Mouse (Mus musculus) lung, embryonic 14.5 days (tissue): ENCODE data around the gene Eipr1. TPM values are rescaled to one million over a fixed set of nuclear protein-coding genes. Genes with fewer than 3 reads are reported as not detected.

ENCODE experiments used
- ATAC-seq: fragments of 200-750 bp; cut with Nextera tagmentation; 2 replicates; pipeline ENCODE4 v1.8.0; 2017; ENCODE audit warnings: mild to moderate bottlenecking, moderate TSS enrichment, moderate library complexity; ENCODE audit not compliant: insufficient read depth
- DNase-seq: peaks from one replicate; pipeline ENCODE4 v3.0.0-alpha.2; 2015
- H3K27ac ChIP-seq: fragments of 300-500 bp; sonication (generic); 2 replicates; pipeline ENCODE4 v1.5.1; 2014; ENCODE audit warnings: low read depth, mild to moderate bottlenecking, moderate library complexity
- H3K27me3 ChIP-seq: fragments of 300-500 bp; sonication (generic); 2 replicates; pipeline ENCODE4 v1.6.1; 2014; ENCODE audit warnings: low read length, control low read depth; ENCODE audit not compliant: insufficient read depth
- H3K36me3 ChIP-seq: fragments of 300-500 bp; sonication (generic); 2 replicates; pipeline ENCODE4 v1.6.1; 2014; ENCODE audit warnings: control low read depth; ENCODE audit not compliant: insufficient read depth
- H3K4me1 ChIP-seq: fragments of 300-500 bp; sonication (generic); 2 replicates; pipeline ENCODE4 v1.6.1; 2014; ENCODE audit warnings: antibody characterized with exemption, control low read depth; ENCODE audit not compliant: insufficient read depth
- H3K4me2 ChIP-seq: fragments of 300-500 bp; sonication (generic); 2 replicates; pipeline ENCODE4 v1.6.1; 2014; ENCODE audit warnings: mild to moderate bottlenecking
- H3K4me3 ChIP-seq: fragments of 300-500 bp; sonication (generic); 2 replicates; pipeline ENCODE4 v1.5.1; 2014; ENCODE audit warnings: low read depth, low read length
- H3K9ac ChIP-seq: fragments of 300-500 bp; sonication (generic); 2 replicates; pipeline ENCODE4 v1.6.1; 2014
- H3K9me3 ChIP-seq: fragments of 300-500 bp; sonication (generic); 2 replicates; pipeline ENCODE4 v1.6.1; 2016; ENCODE audit warnings: low read depth, low read length, control low read depth
- CTCF ChIP-seq: IDR thresholded peaks from 2 replicates; pipeline ENCODE4 v1.5.1; 2016; ENCODE audit warnings: antibody characterized with exemption, low read depth
- WGBS: fragments of 180-500 bp; shearing (Covaris S2); extraction: QIAGEN DNeasy Blood & Tissue Kit; methylation state at CpG from one replicate; pipeline ENCODE4 v1.1.7; 2014; 5-methylcytosine and 5-hydroxymethylcytosine counted together
- polyA plus RNA-seq: library from polyadenylated mRNA; unstranded; fragments of >200 nt; fragmentation: Nextera tagmentation; extraction: Ambion mirVana; gene quantifications from 2 replicates; pipeline ENCODE4 v1.2.1, GENCODE M21; 2014

Gene Eipr1
- polyA plus RNA-seq, 1 experiment from 2014 or later, result 28.5 TPM

GRCm38 (mm10) chr12:28899696-28900095, 148.1 kb downstream of the Eipr1 start:
- Histone ChIP-seq H3K4me2 (no peak overlapping the region), H3K4me3 (no peak overlapping the region), H3K27me3 (no peaks in the 10 kb centered on the region), H3K4me1 (no peaks in the 10 kb centered on the region), H3K36me3 (no peaks in the 10 kb centered on the region), H3K27ac (no peak overlapping the region), H3K9me3 (no peaks in the 10 kb centered on the region), H3K9ac (no peak overlapping the region)
- DNase-seq, result no peak
- TF ChIP-seq CTCF, result no peak
- 69% methylated on average over 4 of the region's 4 CpGs for WGBS
- no peak for ATAC-seq

- Histone ChIP-seq H3K27me3 (no peaks in the 10 kb centered on the region), H3K36me3 (no peaks in the 10 kb centered on the region), H3K9ac (no peak overlapping the region), H3K4me1 (no peaks in the 10 kb centered on the region), H3K4me3 (no peak overlapping the region), H3K4me2 (no peak overlapping the region), H3K9me3 (no peaks in the 10 kb centered on the region), H3K27ac (no peak overlapping the region)
- 76% methylated on average over 4 of the region's 4 CpGs for WGBS
- ATAC-seq (no peak), DNase-seq (no peak)
- TF ChIP-seq CTCF, result no peak
These were observed 148.7 kb downstream of the Eipr1 start for GRCm38 (mm10) chr12:28900341-28900740.

- no peak overlapping the region for H3K9ac ChIP-seq
- no peak for DNase-seq
- no peak for ATAC-seq
- H3K36me3 ChIP-seq, result no peaks in the 10 kb centered on the region
- TF ChIP-seq CTCF, result no peak
- no peaks in the 10 kb centered on the region for H3K9me3 ChIP-seq
- H3K4me2 ChIP-seq, result no peak overlapping the region
- H3K4me3 ChIP-seq, result no peak overlapping the region
- no peaks in the 10 kb centered on the region; the same call in 1 of the 2 replicates for H3K4me1 ChIP-seq
- H3K27me3 ChIP-seq, result no peaks in the 10 kb centered on the region
- H3K27ac ChIP-seq, result no peak overlapping the region
- WGBS, result 68% methylated on average over 3 of the region's 3 CpGs
These were observed 150.5 kb downstream of the Eipr1 start for GRCm38 (mm10) chr12:28902132-28902531.

- no peaks in the 10 kb centered on the region for H3K27me3 ChIP-seq
- no peak overlapping the region for H3K4me3 ChIP-seq
- DNase-seq, result no peak
- no peaks in the 10 kb centered on the region for H3K36me3 ChIP-seq
- no peak overlapping the region for H3K9ac ChIP-seq
- H3K27ac ChIP-seq, result no peak overlapping the region
- 69% methylated on average over 4 of the region's 4 CpGs for WGBS
- peaks cover 2% of the 10 kb centered on the region; the same call in 1 of the 2 replicates for H3K4me1 ChIP-seq
- TF ChIP-seq CTCF, result no peak
- no peaks in the 10 kb centered on the region for H3K9me3 ChIP-seq
- H3K4me2 ChIP-seq, result no peak overlapping the region
- no peak for ATAC-seq
These were observed 151.5 kb downstream of the Eipr1 start for GRCm38 (mm10) chr12:28903082-28903481.

GRCm38 (mm10) chr12:28905486-28905885, 153.9 kb downstream of the Eipr1 start:
- WGBS, result 73% methylated on average over 6 of the region's 6 CpGs
- DNase-seq, result no peak
- no peaks in the 10 kb centered on the region for H3K27me3 ChIP-seq

GRCm38 (mm10) chr12:28906016-28906415, 154.4 kb downstream of the Eipr1 start:
- WGBS, result 90% methylated on average over 1 of the region's 1 CpGs
- ATAC-seq, result no peak
- Histone ChIP-seq H3K9ac (no peak overlapping the region), H3K4me3 (no peak overlapping the region), H3K9me3 (no peaks in the 10 kb centered on the region), H3K36me3 (no peaks in the 10 kb centered on the region), H3K27me3 (no peaks in the 10 kb centered on the region), H3K4me1 (peaks cover 2% of the 10 kb centered on the region; the same call in 1 of the 2 replicates), H3K27ac (no peak overlapping the region), H3K4me2 (no peak overlapping the region)
- no peak for TF ChIP-seq CTCF
- DNase-seq, result no peak

More at GRCm38 (mm10) chr12:28905486-28905885, 153.9 kb downstream of the Eipr1 start:
- H3K4me2 ChIP-seq, result no peak overlapping the region
- H3K27ac ChIP-seq, result no peak overlapping the region
- no peak for TF ChIP-seq CTCF
- no peaks in the 10 kb centered on the region for H3K9me3 ChIP-seq
- no peak for ATAC-seq
- peaks cover 2% of the 10 kb centered on the region; the same call in 1 of the 2 replicates for H3K4me1 ChIP-seq
- no peak overlapping the region for H3K9ac ChIP-seq
- no peak overlapping the region for H3K4me3 ChIP-seq
- H3K36me3 ChIP-seq, result no peaks in the 10 kb centered on the region

GRCm38 (mm10) chr12:28906809-28907297, 155.2 kb downstream of the Eipr1 start:
- WGBS, result 4% methylated on average over 7 of the region's 7 CpGs
- Histone ChIP-seq H3K36me3 (no peaks in the 10 kb centered on the region), H3K4me2 (peak overlapping the region; percentile 39), H3K4me3 (no peak overlapping the region), H3K27ac (no peak overlapping the region), H3K9ac (no peak overlapping the region), H3K9me3 (no peaks in the 10 kb centered on the region), H3K27me3 (no peaks in the 10 kb centered on the region), H3K4me1 (peaks cover 2% of the 10 kb centered on the region; the same call in 1 of the 2 replicates)
- DNase-seq, result peak; percentile 68
- TF ChIP-seq CTCF, result no peak
- peak; percentile 70 for ATAC-seq
